Mouse (Mus musculus): ENCODE measurements at regions not wholly inside any gene's neighbourhood (a gene's known extent, or its start where the extent isn't known, plus 50 kb on each side); places are given as distances from the start of the nearest gene placed in this dataset.

- TF ChIP-seq CTCF (conservative IDR thresholded peaks at IDR 0.05; ENCODE audit: low read length) (no peak), NANOG (IDR thresholded peaks at IDR 0.05; ENCODE audit: borderline replicate concordance, low read length) (no peak)
These were observed 493.9 kb downstream of the Otol1 start for GRCm38 (mm10) chr3:70500991-70501961.

Data from E14TG2a.4 (cell line).